Mouse (Mus musculus): ENCODE results near the gene H2afy2. TPM values are rescaled to one million over a fixed set of nuclear protein-coding genes. Genes with fewer than 3 reads are reported as not detected.

H2afy2 gene
- polyA plus RNA-seq, 1 experiment from 2014 or later: 202 TPM

GRCm38 (mm10) chr10:61759869-61760268 lies 24.1 kb downstream of the H2afy2 start:
- WGBS: 79% methylated on average over 6 of the region's 6 CpGs
- Histone ChIP-seq H3K4me1 (replicated peaks; ENCODE audit: control insufficient read depth, insufficient read depth, low read length) (0 out of 2 replicates have a peak, but pooled peaks cover 4% of the 10 kb centered on the region), H3K27me3 (ENCODE audit: control insufficient read depth, insufficient read depth, low read length) (no peaks in the 10 kb centered on the region), H3K36me3 (replicated peaks; ENCODE audit: control insufficient read depth, insufficient read depth) (peaks cover 32% of the 10 kb centered on the region), H3K9me3 (ENCODE audit: control insufficient read depth, low read length) (no peaks in the 10 kb centered on the region), H3K4me2 (replicated peaks) (no peak overlapping the region), H3K9ac (no peak overlapping the region), H3K4me3 (replicated peaks; ENCODE audit: low read length) (no peak overlapping the region), H3K27ac (no peak overlapping the region)
- ATAC-seq (ENCODE audit: low FRiP score) (no peak), DNase-seq (ENCODE audit: low spot score) (no peak)

GRCm38 (mm10) chr10:61758904-61759303 lies 25.0 kb downstream of the H2afy2 start:
- DNase-seq (ENCODE audit: low spot score): no peak
- 91% methylated on average over 2 of the region's 2 CpGs for WGBS
- H3K27me3 ChIP-seq (ENCODE audit: control insufficient read depth, insufficient read depth, low read length): no peaks in the 10 kb centered on the region

DNA sequence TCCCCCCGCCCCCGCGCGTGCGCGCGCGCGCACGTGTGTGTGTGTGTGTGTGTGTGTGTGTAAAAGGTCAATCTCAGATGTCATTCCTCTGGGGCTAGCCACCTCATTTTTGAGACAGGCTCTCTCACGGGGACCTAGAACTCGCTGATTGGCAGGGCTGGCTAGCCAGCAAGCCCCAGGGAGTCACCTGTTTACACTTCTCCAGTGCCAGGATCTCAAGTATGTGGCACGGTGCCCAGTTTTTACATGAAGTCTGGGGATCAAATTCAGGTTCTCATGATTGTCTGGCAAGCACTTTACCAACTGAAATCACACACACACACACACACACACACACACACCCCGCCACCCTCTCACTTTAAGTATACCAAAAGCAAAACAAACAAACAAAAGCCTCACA lies 26.9 kb downstream of the H2afy2 start:
- H3K27ac ChIP-seq: no peak overlapping the region
- H3K36me3 ChIP-seq (replicated peaks; ENCODE audit: control insufficient read depth, insufficient read depth): peaks cover 61% of the 10 kb centered on the region
- no peak for DNase-seq (ENCODE audit: low spot score)
- no peaks in the 10 kb centered on the region for H3K9me3 ChIP-seq (ENCODE audit: control insufficient read depth, low read length)
- no peaks in the 10 kb centered on the region for H3K27me3 ChIP-seq (ENCODE audit: control insufficient read depth, insufficient read depth, low read length)
- no peak overlapping the region for H3K4me3 ChIP-seq (replicated peaks; ENCODE audit: low read length)
- H3K4me2 ChIP-seq (replicated peaks): no peak overlapping the region
- no peaks in the 10 kb centered on the region for H3K4me1 ChIP-seq (replicated peaks; ENCODE audit: control insufficient read depth, insufficient read depth, low read length)
- WGBS: 93% methylated on average over 14 of the region's 14 CpGs
- no peak overlapping the region for H3K9ac ChIP-seq
- ATAC-seq (ENCODE audit: low FRiP score): no peak

More at GRCm38 (mm10) chr10:61758904-61759303, 25.0 kb downstream of the H2afy2 start:
- H3K4me1 ChIP-seq (replicated peaks; ENCODE audit: control insufficient read depth, insufficient read depth, low read length): no peaks in the 10 kb centered on the region
- H3K9me3 ChIP-seq (ENCODE audit: control insufficient read depth, low read length): no peaks in the 10 kb centered on the region
- H3K4me2 ChIP-seq (replicated peaks): no peak overlapping the region
- no peak overlapping the region for H3K27ac ChIP-seq
- H3K9ac ChIP-seq: no peak overlapping the region
- H3K4me3 ChIP-seq (replicated peaks; ENCODE audit: low read length): no peak overlapping the region
- H3K36me3 ChIP-seq (replicated peaks; ENCODE audit: control insufficient read depth, insufficient read depth): peaks cover 42% of the 10 kb centered on the region
- ATAC-seq (ENCODE audit: low FRiP score): no peak

- H3K27ac ChIP-seq: no peak overlapping the region
- no peaks in the 10 kb centered on the region for H3K9me3 ChIP-seq (ENCODE audit: control insufficient read depth, low read length)
- H3K4me3 ChIP-seq (replicated peaks; ENCODE audit: low read length): no peak overlapping the region
- no peak for DNase-seq (ENCODE audit: low spot score)
- ATAC-seq (ENCODE audit: low FRiP score): no peak
- H3K36me3 ChIP-seq (replicated peaks; ENCODE audit: control insufficient read depth, insufficient read depth): peaks cover 96% of the 10 kb centered on the region
- no peaks in the 10 kb centered on the region for H3K27me3 ChIP-seq (ENCODE audit: control insufficient read depth, insufficient read depth, low read length)
- H3K4me1 ChIP-seq (replicated peaks; ENCODE audit: control insufficient read depth, insufficient read depth, low read length): no peaks in the 10 kb centered on the region
- 95% methylated on average over 23 of the region's 23 CpGs for WGBS
- H3K9ac ChIP-seq: no peak overlapping the region
- H3K4me2 ChIP-seq (replicated peaks): no peak overlapping the region
These were observed 30.9 kb downstream of the H2afy2 start for GRCm38 (mm10) chr10:61753071-61753470.

- Histone ChIP-seq H3K27me3 (ENCODE audit: control insufficient read depth, insufficient read depth, low read length) (no peaks in the 10 kb centered on the region), H3K36me3 (replicated peaks; ENCODE audit: control insufficient read depth, insufficient read depth) (peaks cover 99% of the 10 kb centered on the region), H3K4me1 (replicated peaks; ENCODE audit: control insufficient read depth, insufficient read depth, low read length) (no peaks in the 10 kb centered on the region), H3K9ac (no peak overlapping the region), H3K9me3 (ENCODE audit: control insufficient read depth, low read length) (no peaks in the 10 kb centered on the region), H3K4me3 (replicated peaks; ENCODE audit: low read length) (no peak overlapping the region), H3K27ac (no peak overlapping the region), H3K4me2 (replicated peaks) (no peak overlapping the region)
- ATAC-seq (ENCODE audit: low FRiP score) (no peak), DNase-seq (ENCODE audit: low spot score) (no peak)
- WGBS: 84% methylated on average over 20 of the region's 20 CpGs
These were observed 32.3 kb downstream of the H2afy2 start for GRCm38 (mm10) chr10:61751534-61752219.

- Histone ChIP-seq H3K4me2 (replicated peaks) (no peak overlapping the region), H3K9me3 (ENCODE audit: control insufficient read depth, low read length) (0 out of 2 replicates have a peak, but pooled peaks cover 3% of the 10 kb centered on the region), H3K27ac (no peak overlapping the region), H3K36me3 (replicated peaks; ENCODE audit: control insufficient read depth, insufficient read depth) (peaks cover 99% of the 10 kb centered on the region), H3K27me3 (ENCODE audit: control insufficient read depth, insufficient read depth, low read length) (no peaks in the 10 kb centered on the region), H3K9ac (no peak overlapping the region), H3K4me1 (replicated peaks; ENCODE audit: control insufficient read depth, insufficient read depth, low read length) (no peaks in the 10 kb centered on the region), H3K4me3 (replicated peaks; ENCODE audit: low read length) (no peak overlapping the region)
- 78% methylated on average over 9 of the region's 9 CpGs for WGBS
- DNase-seq (ENCODE audit: low spot score): no peak
- ATAC-seq (ENCODE audit: low FRiP score): no peak
These were observed 33.9 kb downstream of the H2afy2 start for GRCm38 (mm10) chr10:61750014-61750413.

DNA sequence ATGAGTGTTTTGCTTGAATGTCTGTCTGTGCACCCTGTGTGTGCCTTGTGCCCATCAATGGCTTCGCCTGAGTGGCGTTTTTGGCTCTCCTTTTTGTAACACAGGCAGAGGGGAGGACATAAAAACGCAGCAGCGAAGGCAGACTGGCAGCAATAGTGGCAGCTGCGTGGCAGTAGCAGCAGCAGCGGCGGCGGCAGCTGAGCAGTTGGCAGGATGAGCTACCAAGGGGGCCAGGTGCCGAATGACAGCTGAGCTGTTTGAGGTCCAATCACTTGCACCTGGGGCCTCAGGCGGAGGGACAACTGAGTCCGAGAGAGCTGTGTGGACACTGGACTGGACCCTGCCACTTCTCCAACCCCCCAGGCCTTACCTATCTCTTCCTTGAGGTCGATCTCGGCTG lies 36.6 kb downstream of the H2afy2 start:
- 80% methylated on average over 13 of the region's 13 CpGs for WGBS
- H3K27ac ChIP-seq: no peak overlapping the region
- H3K4me1 ChIP-seq (replicated peaks; ENCODE audit: control insufficient read depth, insufficient read depth, low read length): no peaks in the 10 kb centered on the region
- H3K27me3 ChIP-seq (ENCODE audit: control insufficient read depth, insufficient read depth, low read length): no peaks in the 10 kb centered on the region
- H3K9me3 ChIP-seq (ENCODE audit: control insufficient read depth, low read length): 0 out of 2 replicates have a peak, but pooled peaks cover 3% of the 10 kb centered on the region
- no peak overlapping the region for H3K4me3 ChIP-seq (replicated peaks; ENCODE audit: low read length)
- no peak overlapping the region for H3K4me2 ChIP-seq (replicated peaks)
- ATAC-seq (ENCODE audit: low FRiP score) (no peak), DNase-seq (ENCODE audit: low spot score) (no peak)
- peaks cover 99% of the 10 kb centered on the region for H3K36me3 ChIP-seq (replicated peaks; ENCODE audit: control insufficient read depth, insufficient read depth)
- no peak overlapping the region for H3K9ac ChIP-seq

GRCm38 (mm10) chr10:61745133-61745532 lies 38.8 kb downstream of the H2afy2 start:
- 94% methylated on average over 4 of the region's 4 CpGs for WGBS
- peaks cover 99% of the 10 kb centered on the region for H3K36me3 ChIP-seq (replicated peaks; ENCODE audit: control insufficient read depth, insufficient read depth)
- no peaks in the 10 kb centered on the region for H3K27me3 ChIP-seq (ENCODE audit: control insufficient read depth, insufficient read depth, low read length)
- no peak overlapping the region for H3K27ac ChIP-seq
- DNase-seq (ENCODE audit: low spot score): peak; percentile 64
- no peak for ATAC-seq (ENCODE audit: low FRiP score)
- H3K4me2 ChIP-seq (replicated peaks): no peak overlapping the region
- no peaks in the 10 kb centered on the region for H3K4me1 ChIP-seq (replicated peaks; ENCODE audit: control insufficient read depth, insufficient read depth, low read length)
- H3K9ac ChIP-seq: no peak overlapping the region
- H3K9me3 ChIP-seq (ENCODE audit: control insufficient read depth, low read length): 0 out of 2 replicates have a peak, but pooled peaks cover 3% of the 10 kb centered on the region
- no peak overlapping the region for H3K4me3 ChIP-seq (replicated peaks; ENCODE audit: low read length)

DNA sequence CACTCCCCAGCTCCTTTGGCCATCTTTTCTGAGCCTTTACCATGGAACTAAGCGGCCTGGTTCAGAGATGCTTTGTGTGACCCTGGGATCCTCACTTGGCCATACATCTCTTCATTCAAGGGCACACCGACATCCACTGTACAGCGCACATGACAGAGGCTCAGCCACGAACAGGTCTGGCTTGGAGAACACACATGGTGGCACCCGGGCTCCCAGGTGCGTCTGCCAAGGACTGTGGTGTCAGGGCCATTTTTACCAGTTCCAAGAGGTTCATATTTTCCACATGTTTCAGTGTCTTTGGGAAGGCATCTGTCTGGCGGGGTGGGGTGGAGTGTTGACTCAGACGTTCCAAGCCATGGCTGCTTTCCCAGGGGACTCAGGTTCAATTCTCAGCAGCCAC lies 41.6 kb downstream of the H2afy2 start:
- ATAC-seq (ENCODE audit: low FRiP score) (no peak), DNase-seq (ENCODE audit: low spot score) (no peak)
- H3K9ac ChIP-seq: no peak overlapping the region
- H3K4me1 ChIP-seq (replicated peaks; ENCODE audit: control insufficient read depth, insufficient read depth, low read length): no peaks in the 10 kb centered on the region
- H3K9me3 ChIP-seq (ENCODE audit: control insufficient read depth, low read length): 0 out of 2 replicates have a peak, but pooled peaks cover 3% of the 10 kb centered on the region
- peaks cover 100% of the 10 kb centered on the region for H3K36me3 ChIP-seq (replicated peaks; ENCODE audit: control insufficient read depth, insufficient read depth)
- H3K4me3 ChIP-seq (replicated peaks; ENCODE audit: low read length): no peak overlapping the region
- no peak overlapping the region for H3K4me2 ChIP-seq (replicated peaks)
- WGBS: 95% methylated on average over 8 of the region's 8 CpGs
- H3K27me3 ChIP-seq (ENCODE audit: control insufficient read depth, insufficient read depth, low read length): no peaks in the 10 kb centered on the region
- H3K27ac ChIP-seq: no peak overlapping the region

Measured in hindbrain, embryonic 14.5 days (tissue).